Mouse (Mus musculus): ENCODE measurements at regions not wholly inside any gene's neighbourhood (a gene's known extent, or its start where the extent isn't known, plus 50 kb on each side); places are given as distances from the start of the nearest gene placed in this dataset.

- Histone ChIP-seq H3K9me3 (no peaks in the 10 kb centered on the region), H3K4me1 (replicated peaks) (no peaks in the 10 kb centered on the region), H3K36me3 (no peaks in the 10 kb centered on the region), H3K27me3 (ENCODE audit: insufficient read depth, poor library complexity, severe bottlenecking) (no peaks in the 10 kb centered on the region), H3K4me3 (no peak overlapping the region), H3K27ac (no peak overlapping the region)
- no peak for DNase-seq (ENCODE audit: low spot score)
- 88% methylated on average over 7 of the region's 7 CpGs for WGBS
These were observed 113.1 kb upstream of the Hnrnpa3 start for GRCm38 (mm10) chr2:75545971-75546370.

GRCm38 (mm10) chr2:75555676-75556075 lies 103.4 kb upstream of the Hnrnpa3 start:
- no peaks in the 10 kb centered on the region for H3K27me3 ChIP-seq (ENCODE audit: insufficient read depth, poor library complexity, severe bottlenecking)
- H3K36me3 ChIP-seq, result no peaks in the 10 kb centered on the region
- H3K27ac ChIP-seq, result no peak overlapping the region
- H3K4me1 ChIP-seq (replicated peaks), result no peaks in the 10 kb centered on the region
- H3K4me3 ChIP-seq, result no peak overlapping the region
- H3K9me3 ChIP-seq, result no peaks in the 10 kb centered on the region
- no peak for DNase-seq (ENCODE audit: low spot score)
- WGBS, result 92% methylated on average over 8 of the region's 8 CpGs

GRCm38 (mm10) chr2:75556744-75557143 lies 102.3 kb upstream of the Hnrnpa3 start:
- DNase-seq (ENCODE audit: low spot score), result no peak
- WGBS, result 64% methylated on average over 7 of the region's 7 CpGs

GRCm38 (mm10) chr2:75557392-75557791 lies 101.7 kb upstream of the Hnrnpa3 start:
- 82% methylated on average over 11 of the region's 11 CpGs for WGBS
- H3K36me3 ChIP-seq, result no peaks in the 10 kb centered on the region
- no peak overlapping the region for H3K27ac ChIP-seq
- H3K4me3 ChIP-seq, result no peak overlapping the region
- DNase-seq (ENCODE audit: low spot score), result no peak
- H3K9me3 ChIP-seq, result no peaks in the 10 kb centered on the region
- no peaks in the 10 kb centered on the region for H3K27me3 ChIP-seq (ENCODE audit: insufficient read depth, poor library complexity, severe bottlenecking)
- H3K4me1 ChIP-seq (replicated peaks), result no peaks in the 10 kb centered on the region

More at GRCm38 (mm10) chr2:75556744-75557143, 102.3 kb upstream of the Hnrnpa3 start:
- Histone ChIP-seq H3K4me1 (replicated peaks) (no peaks in the 10 kb centered on the region), H3K27me3 (ENCODE audit: insufficient read depth, poor library complexity, severe bottlenecking) (no peaks in the 10 kb centered on the region), H3K27ac (no peak overlapping the region), H3K4me3 (no peak overlapping the region), H3K36me3 (no peaks in the 10 kb centered on the region), H3K9me3 (no peaks in the 10 kb centered on the region)

- DNase-seq (ENCODE audit: low spot score), result no peak
- Histone ChIP-seq H3K9me3 (no peaks in the 10 kb centered on the region), H3K4me1 (replicated peaks) (no peaks in the 10 kb centered on the region), H3K27ac (no peak overlapping the region), H3K27me3 (ENCODE audit: insufficient read depth, poor library complexity, severe bottlenecking) (no peaks in the 10 kb centered on the region), H3K36me3 (no peaks in the 10 kb centered on the region), H3K4me3 (no peak overlapping the region)
- WGBS, result 89% methylated on average over 6 of the region's 6 CpGs
These were observed 99.1 kb upstream of the Hnrnpa3 start for GRCm38 (mm10) chr2:75559920-75560319.

GRCm38 (mm10) chr2:75563253-75563913 lies 95.7 kb upstream of the Hnrnpa3 start:
- 65% methylated on average over 9 of the region's 9 CpGs for WGBS
- Histone ChIP-seq H3K4me3 (no peak overlapping the region), H3K4me1 (replicated peaks) (no peaks in the 10 kb centered on the region), H3K36me3 (no peaks in the 10 kb centered on the region), H3K27me3 (ENCODE audit: insufficient read depth, poor library complexity, severe bottlenecking) (no peaks in the 10 kb centered on the region), H3K9me3 (no peaks in the 10 kb centered on the region), H3K27ac (no peak overlapping the region)
- no peak for DNase-seq (ENCODE audit: low spot score)

- Histone ChIP-seq H3K4me3 (no peak overlapping the region), H3K27ac (no peak overlapping the region), H3K9me3 (no peaks in the 10 kb centered on the region), H3K4me1 (replicated peaks) (no peaks in the 10 kb centered on the region), H3K27me3 (ENCODE audit: insufficient read depth, poor library complexity, severe bottlenecking) (no peaks in the 10 kb centered on the region), H3K36me3 (no peaks in the 10 kb centered on the region)
- WGBS, result 55% methylated on average over 5 of the region's 5 CpGs
- no peak for DNase-seq (ENCODE audit: low spot score)
These were observed 94.3 kb upstream of the Hnrnpa3 start for GRCm38 (mm10) chr2:75564809-75565208.

- 91% methylated on average over 4 of the region's 4 CpGs for WGBS
- H3K4me1 ChIP-seq (replicated peaks), result no peaks in the 10 kb centered on the region
- H3K27me3 ChIP-seq (ENCODE audit: insufficient read depth, poor library complexity, severe bottlenecking), result no peaks in the 10 kb centered on the region
- no peak overlapping the region for H3K27ac ChIP-seq
- no peak for DNase-seq (ENCODE audit: low spot score)
- H3K9me3 ChIP-seq, result no peaks in the 10 kb centered on the region
- no peaks in the 10 kb centered on the region for H3K36me3 ChIP-seq
- no peak overlapping the region for H3K4me3 ChIP-seq
These were observed 91.9 kb upstream of the Hnrnpa3 start for GRCm38 (mm10) chr2:75567131-75567530.

GRCm38 (mm10) chr2:75569756-75570155 lies 89.3 kb upstream of the Hnrnpa3 start:
- WGBS, result 88% methylated on average over 6 of the region's 6 CpGs
- no peak for DNase-seq (ENCODE audit: low spot score)
- no peak overlapping the region for H3K4me3 ChIP-seq
- H3K27me3 ChIP-seq (ENCODE audit: insufficient read depth, poor library complexity, severe bottlenecking), result no peaks in the 10 kb centered on the region
- no peaks in the 10 kb centered on the region for H3K9me3 ChIP-seq
- no peaks in the 10 kb centered on the region for H3K36me3 ChIP-seq
- no peak overlapping the region for H3K27ac ChIP-seq
- no peaks in the 10 kb centered on the region for H3K4me1 ChIP-seq (replicated peaks)

GRCm38 (mm10) chr2:75570246-75570645 lies 88.8 kb upstream of the Hnrnpa3 start:
- H3K4me1 ChIP-seq (replicated peaks), result no peaks in the 10 kb centered on the region
- no peak overlapping the region for H3K27ac ChIP-seq
- H3K27me3 ChIP-seq (ENCODE audit: insufficient read depth, poor library complexity, severe bottlenecking), result no peaks in the 10 kb centered on the region
- H3K36me3 ChIP-seq, result no peaks in the 10 kb centered on the region
- DNase-seq (ENCODE audit: low spot score), result no peak
- 84% methylated on average over 2 of the region's 2 CpGs for WGBS
- H3K9me3 ChIP-seq, result no peaks in the 10 kb centered on the region
- H3K4me3 ChIP-seq, result no peak overlapping the region

- Histone ChIP-seq H3K4me3 (peak overlapping the region; percentile 43), H3K27ac (peak overlapping the region; percentile 75)
- 2% methylated on average over 16 of the region's 16 CpGs for WGBS
These were observed 74.1 kb upstream of the Hnrnpa3 start for GRCm38 (mm10) chr2:75584975-75585374.

GRCm38 (mm10) chr2:75588572-75588971 lies 70.5 kb upstream of the Hnrnpa3 start:
- H3K4me3 ChIP-seq, result no peak overlapping the region
- H3K9me3 ChIP-seq, result no peaks in the 10 kb centered on the region
- DNase-seq (ENCODE audit: low spot score), result peak; percentile 45
- peaks cover 32% of the 10 kb centered on the region for H3K27me3 ChIP-seq (ENCODE audit: insufficient read depth, poor library complexity, severe bottlenecking)
- no peak overlapping the region for H3K27ac ChIP-seq
- no peaks in the 10 kb centered on the region for H3K36me3 ChIP-seq
- 3% methylated on average over 6 of the region's 6 CpGs for WGBS
- H3K4me1 ChIP-seq (replicated peaks), result peaks cover 18% of the 10 kb centered on the region

More at GRCm38 (mm10) chr2:75584975-75585374, 74.1 kb upstream of the Hnrnpa3 start:
- DNase-seq (ENCODE audit: low spot score), result peak; percentile 74
- H3K4me1 ChIP-seq (replicated peaks), result peaks cover 16% of the 10 kb centered on the region
- H3K9me3 ChIP-seq, result no peaks in the 10 kb centered on the region
- H3K27me3 ChIP-seq (ENCODE audit: insufficient read depth, poor library complexity, severe bottlenecking), result peaks cover 25% of the 10 kb centered on the region
- H3K36me3 ChIP-seq, result no peaks in the 10 kb centered on the region

GRCm38 (mm10) chr2:75589452-75589851 lies 69.6 kb upstream of the Hnrnpa3 start:
- peak; percentile 52 for DNase-seq (ENCODE audit: low spot score)
- WGBS, result 5% methylated on average over 19 of the region's 19 CpGs
- Histone ChIP-seq H3K4me1 (replicated peaks) (peaks cover 18% of the 10 kb centered on the region), H3K27me3 (ENCODE audit: insufficient read depth, poor library complexity, severe bottlenecking) (peaks cover 32% of the 10 kb centered on the region), H3K36me3 (no peaks in the 10 kb centered on the region), H3K9me3 (no peaks in the 10 kb centered on the region), H3K4me3 (peak overlapping the region; percentile 43), H3K27ac (peak overlapping the region; percentile 23; the same call in 1 of the 2 replicates)

- H3K9me3 ChIP-seq, result no peaks in the 10 kb centered on the region
- peaks cover 12% of the 10 kb centered on the region for H3K4me1 ChIP-seq (replicated peaks)
- no peak overlapping the region for H3K27ac ChIP-seq
- 5% methylated on average over 10 of the region's 10 CpGs for WGBS
- no peaks in the 10 kb centered on the region for H3K36me3 ChIP-seq
- peaks cover 32% of the 10 kb centered on the region for H3K27me3 ChIP-seq (ENCODE audit: insufficient read depth, poor library complexity, severe bottlenecking)
- DNase-seq (ENCODE audit: low spot score), result peak; percentile 88
- peak overlapping the region; percentile 43 for H3K4me3 ChIP-seq
These were observed 68.9 kb upstream of the Hnrnpa3 start for GRCm38 (mm10) chr2:75590175-75590574.

Measured in hindbrain, embryonic 10.5 days (tissue).